Mouse (Mus musculus): ENCODE results near the gene Pea15a. TPM values are rescaled to one million over a fixed set of nuclear protein-coding genes. Genes with fewer than 3 reads are reported as not detected.

The Pea15a gene
- total RNA-seq, 2 experiments from 2014 or later: 55.2 to 72.6 TPM

GRCm38 (mm10) chr1:172205741-172206087, 890 bp downstream of the Pea15a start:
- peak in 1 of 2 experiments; percentile 16 for DNase-seq (ENCODE audit: low spot score in 2 of 2)

- DNase-seq (ENCODE audit: low spot score in 2 of 2): peak in 1 of 2 experiments; percentile 20
Observed at GRCm38 (mm10) chr1:172204814-172205740, 1.5 kb downstream of the Pea15a start.

- DNase-seq (ENCODE audit: low spot score in 2 of 2): peak in 1 of 2 experiments; percentile 19
Observed at GRCm38 (mm10) chr1:172204033-172204813, 2.4 kb downstream of the Pea15a start.

- DNase-seq (ENCODE audit: low spot score in 2 of 2): peak in 1 of 2 experiments; percentile 27
Observed at GRCm38 (mm10) chr1:172203566-172203965, 3.0 kb downstream of the Pea15a start.

- peak in 1 of 2 experiments; percentile 20 for DNase-seq (ENCODE audit: low spot score in 2 of 2)
Observed at GRCm38 (mm10) chr1:172202894-172203522, 3.6 kb downstream of the Pea15a start.

- peak in 1 of 2 experiments; percentile 27 for DNase-seq (ENCODE audit: low spot score in 2 of 2)
Observed at GRCm38 (mm10) chr1:172201967-172202880, 4.4 kb downstream of the Pea15a start.

GRCm38 (mm10) chr1:172200871-172201447, 5.6 kb downstream of the Pea15a start:
- no peak for DNase-seq (ENCODE audit: low spot score in 2 of 2)

- no peak for DNase-seq (ENCODE audit: low spot score in 2 of 2)
Observed at GRCm38 (mm10) chr1:172200161-172200560, 6.4 kb downstream of the Pea15a start.

GRCm38 (mm10) chr1:172198996-172199395, 7.6 kb downstream of the Pea15a start:
- DNase-seq (ENCODE audit: low spot score in 2 of 2): no peak

GRCm38 (mm10) chr1:172198316-172198715, 8.3 kb downstream of the Pea15a start:
- DNase-seq (ENCODE audit: low spot score in 2 of 2): no peak

GRCm38 (mm10) chr1:172197851-172198250, 8.8 kb downstream of the Pea15a start:
- no peak for DNase-seq (ENCODE audit: low spot score in 2 of 2)

GRCm38 (mm10) chr1:172197146-172197545, 9.5 kb downstream of the Pea15a start:
- DNase-seq (ENCODE audit: low spot score in 2 of 2): no peak

GRCm38 (mm10) chr1:172194435-172194834, 12.2 kb downstream of the Pea15a start:
- no peak for DNase-seq (ENCODE audit: low spot score in 2 of 2)

GRCm38 (mm10) chr1:172192217-172192616, 14.4 kb downstream of the Pea15a start:
- DNase-seq (ENCODE audit: low spot score in 2 of 2): no peak

GRCm38 (mm10) chr1:172191578-172191977, 15.0 kb downstream of the Pea15a start:
- no peak for DNase-seq (ENCODE audit: low spot score in 2 of 2)

GRCm38 (mm10) chr1:172188891-172189290, 17.7 kb downstream of the Pea15a start:
- no peak for DNase-seq (ENCODE audit: low spot score in 2 of 2)

- DNase-seq (ENCODE audit: low spot score in 2 of 2): no peak
Observed at GRCm38 (mm10) chr1:172186401-172187289, 20.0 kb downstream of the Pea15a start.

- DNase-seq (ENCODE audit: low spot score in 2 of 2): no peak
Observed at GRCm38 (mm10) chr1:172183915-172184314, 22.7 kb downstream of the Pea15a start.

- no peak for DNase-seq (ENCODE audit: low spot score in 2 of 2)
Observed at GRCm38 (mm10) chr1:172183056-172183455, 23.5 kb downstream of the Pea15a start.

Measured in adrenal gland, adult 18-20 months (tissue).